Mouse (Mus musculus) neural tube, embryonic 12.5 days (tissue): ENCODE data around the gene Col15a1. TPM values are rescaled to one million over a fixed set of nuclear protein-coding genes. Genes with fewer than 3 reads are reported as not detected.
A peak's percentile ranks its signal among the peaks of the same experiment; 100 is the strongest.

ENCODE experiments used
- ATAC-seq: fragments of 200-750 bp; cut with Nextera tagmentation; 2 replicates; pipeline ENCODE4 v1.8.0; 2017; ENCODE audit warnings: low read depth, mild to moderate bottlenecking, moderate TSS enrichment, moderate library complexity; ENCODE audit not compliant: low FRiP score
- H3K27ac ChIP-seq: fragments of 300-500 bp; sonication (generic); 2 replicates; pipeline ENCODE4 v1.5.1; 2016
- H3K27me3 ChIP-seq: fragments of 300-500 bp; sonication (generic); replicated peaks from 2 replicates; pipeline ENCODE4 v1.6.1; 2016; ENCODE audit warnings: mild to moderate bottlenecking
- H3K36me3 ChIP-seq: fragments of 300-500 bp; sonication (generic); 2 replicates; pipeline ENCODE4 v1.6.1; 2016; ENCODE audit warnings: mild to moderate bottlenecking
- H3K4me1 ChIP-seq: fragments of 300-500 bp; sonication (generic); 2 replicates; pipeline ENCODE4 v1.6.1; 2016
- H3K4me2 ChIP-seq: fragments of 300-500 bp; sonication (generic); replicated peaks from 2 replicates; pipeline ENCODE4 v1.6.1; 2016; ENCODE audit warnings: mild to moderate bottlenecking
- H3K4me3 ChIP-seq: fragments of 300-500 bp; sonication (generic); 2 replicates; pipeline ENCODE4 v1.5.1; 2016
- H3K9ac ChIP-seq: fragments of 300-500 bp; sonication (generic); 2 replicates; pipeline ENCODE4 v1.6.1; 2016; ENCODE audit warnings: mild to moderate bottlenecking
- H3K9me3 ChIP-seq: fragments of 300-500 bp; sonication (generic); 2 replicates; pipeline ENCODE4 v1.6.1; 2016; ENCODE audit warnings: mild to moderate bottlenecking
- WGBS: fragments of 180-500 bp; shearing (Covaris S2); methylation state at CpG from one replicate; pipeline ENCODE4 v1.1.7; 2016; 5-methylcytosine and 5-hydroxymethylcytosine counted together
- polyA plus RNA-seq: library from polyadenylated mRNA; unstranded; fragments of >200 nt; fragmentation: Nextera tagmentation; extraction: Ambion mirVana; gene quantifications from 2 replicates; pipeline ENCODE4 v1.2.1, GENCODE M21; 2016

Col15a1 gene
- polyA plus RNA-seq, 1 experiment from 2014 or later = 5.6 TPM

GRCm38 (mm10) chr4:47208421-47208991, 545 bp downstream of the Col15a1 start:
- WGBS = 3% methylated on average over 40 of the region's 40 CpGs
- no peaks in the 10 kb centered on the region for H3K9me3 ChIP-seq
- peak; percentile 33; the same call in 1 of the 2 replicates for ATAC-seq
- H3K27ac ChIP-seq = no peak overlapping the region
- peak overlapping the region; percentile 82 for H3K4me2 ChIP-seq
- peaks cover 10% of the 10 kb centered on the region; the same call in 1 of the 2 replicates for H3K4me1 ChIP-seq
- no peaks in the 10 kb centered on the region for H3K36me3 ChIP-seq
- H3K27me3 ChIP-seq = peaks cover 46% of the 10 kb centered on the region
- H3K4me3 ChIP-seq = peak overlapping the region; percentile 46
- peak overlapping the region; percentile 55 for H3K9ac ChIP-seq

GRCm38 (mm10) chr4:47209466-47209865, 1.5 kb downstream of the Col15a1 start:
- 0 out of 2 replicates have a peak overlapping the region, but pooled peaks have one; percentile 7 for H3K4me2 ChIP-seq
- no peaks in the 10 kb centered on the region for H3K9me3 ChIP-seq
- peaks cover 10% of the 10 kb centered on the region; the same call in 1 of the 2 replicates for H3K4me1 ChIP-seq
- no peak overlapping the region for H3K4me3 ChIP-seq
- peaks cover 42% of the 10 kb centered on the region for H3K27me3 ChIP-seq
- 81% methylated on average over 7 of the region's 7 CpGs for WGBS
- ATAC-seq = no peak
- no peak overlapping the region for H3K27ac ChIP-seq
- H3K9ac ChIP-seq = no peak overlapping the region
- H3K36me3 ChIP-seq = no peaks in the 10 kb centered on the region

GRCm38 (mm10) chr4:47218828-47219227, 10.9 kb downstream of the Col15a1 start:
- Histone ChIP-seq H3K27me3 (no peaks in the 10 kb centered on the region), H3K4me1 (no peaks in the 10 kb centered on the region), H3K9me3 (no peaks in the 10 kb centered on the region), H3K4me2 (no peak overlapping the region), H3K4me3 (no peak overlapping the region), H3K36me3 (no peaks in the 10 kb centered on the region), H3K27ac (no peak overlapping the region), H3K9ac (no peak overlapping the region)
- 92% methylated on average over 1 of the region's 1 CpGs for WGBS
- no peak for ATAC-seq

- 90% methylated on average over 10 of the region's 10 CpGs for WGBS
- H3K9ac ChIP-seq = no peak overlapping the region
Measured at GRCm38 (mm10) chr4:47219393-47219792, 11.4 kb downstream of the Col15a1 start.

GRCm38 (mm10) chr4:47220544-47220943, 12.6 kb downstream of the Col15a1 start:
- Histone ChIP-seq H3K27ac (no peak overlapping the region), H3K27me3 (no peaks in the 10 kb centered on the region), H3K4me2 (no peak overlapping the region), H3K9me3 (no peaks in the 10 kb centered on the region), H3K4me3 (no peak overlapping the region), H3K4me1 (no peaks in the 10 kb centered on the region), H3K36me3 (no peaks in the 10 kb centered on the region), H3K9ac (no peak overlapping the region)
- no peak for ATAC-seq
- 85% methylated on average over 3 of the region's 3 CpGs for WGBS

More at GRCm38 (mm10) chr4:47219393-47219792, 11.4 kb downstream of the Col15a1 start:
- Histone ChIP-seq H3K4me2 (no peak overlapping the region), H3K9me3 (no peaks in the 10 kb centered on the region), H3K36me3 (no peaks in the 10 kb centered on the region), H3K4me3 (no peak overlapping the region), H3K27me3 (no peaks in the 10 kb centered on the region), H3K27ac (no peak overlapping the region), H3K4me1 (no peaks in the 10 kb centered on the region)
- no peak for ATAC-seq

GRCm38 (mm10) chr4:47222146-47222545, 14.2 kb downstream of the Col15a1 start:
- Histone ChIP-seq H3K4me3 (no peak overlapping the region), H3K27me3 (no peaks in the 10 kb centered on the region), H3K9me3 (no peaks in the 10 kb centered on the region), H3K4me2 (no peak overlapping the region), H3K36me3 (no peaks in the 10 kb centered on the region), H3K4me1 (no peaks in the 10 kb centered on the region), H3K9ac (no peak overlapping the region), H3K27ac (no peak overlapping the region)
- WGBS = 85% methylated on average over 3 of the region's 3 CpGs
- ATAC-seq = no peak

GRCm38 (mm10) chr4:47225920-47226319, 18.0 kb downstream of the Col15a1 start:
- no peak for ATAC-seq
- Histone ChIP-seq H3K4me3 (no peak overlapping the region), H3K9me3 (no peaks in the 10 kb centered on the region), H3K4me2 (no peak overlapping the region), H3K4me1 (no peaks in the 10 kb centered on the region), H3K9ac (no peak overlapping the region), H3K27me3 (no peaks in the 10 kb centered on the region), H3K27ac (no peak overlapping the region), H3K36me3 (no peaks in the 10 kb centered on the region)
- WGBS = 84% methylated on average over 6 of the region's 6 CpGs

- Histone ChIP-seq H3K4me3 (no peak overlapping the region), H3K27ac (no peak overlapping the region), H3K27me3 (no peaks in the 10 kb centered on the region), H3K4me2 (no peak overlapping the region), H3K9me3 (no peaks in the 10 kb centered on the region), H3K36me3 (no peaks in the 10 kb centered on the region), H3K9ac (no peak overlapping the region), H3K4me1 (no peaks in the 10 kb centered on the region)
- WGBS = 76% methylated on average over 4 of the region's 4 CpGs
- ATAC-seq = no peak
Measured at GRCm38 (mm10) chr4:47227101-47227500, 19.1 kb downstream of the Col15a1 start.

- H3K36me3 ChIP-seq = no peaks in the 10 kb centered on the region
- no peak overlapping the region for H3K27ac ChIP-seq
- H3K4me1 ChIP-seq = no peaks in the 10 kb centered on the region
- WGBS = 79% methylated on average over 6 of the region's 6 CpGs
- H3K9ac ChIP-seq = no peak overlapping the region
- H3K9me3 ChIP-seq = no peaks in the 10 kb centered on the region
- H3K4me3 ChIP-seq = no peak overlapping the region
- no peak for ATAC-seq
- H3K4me2 ChIP-seq = no peak overlapping the region
- H3K27me3 ChIP-seq = no peaks in the 10 kb centered on the region
Measured at GRCm38 (mm10) chr4:47227756-47228155, 19.8 kb downstream of the Col15a1 start.

GRCm38 (mm10) chr4:47228945-47229344, 21.0 kb downstream of the Col15a1 start:
- no peaks in the 10 kb centered on the region for H3K4me1 ChIP-seq
- ATAC-seq = no peak
- H3K4me2 ChIP-seq = no peak overlapping the region
- H3K9me3 ChIP-seq = no peaks in the 10 kb centered on the region
- no peak overlapping the region for H3K4me3 ChIP-seq
- no peak overlapping the region for H3K9ac ChIP-seq
- no peak overlapping the region for H3K27ac ChIP-seq
- WGBS = 87% methylated on average over 5 of the region's 5 CpGs
- H3K36me3 ChIP-seq = no peaks in the 10 kb centered on the region
- no peaks in the 10 kb centered on the region for H3K27me3 ChIP-seq

GRCm38 (mm10) chr4:47230498-47230897, 22.5 kb downstream of the Col15a1 start:
- ATAC-seq = no peak
- Histone ChIP-seq H3K27me3 (no peaks in the 10 kb centered on the region), H3K4me2 (no peak overlapping the region), H3K4me3 (no peak overlapping the region), H3K27ac (no peak overlapping the region), H3K36me3 (no peaks in the 10 kb centered on the region), H3K4me1 (peaks cover 8% of the 10 kb centered on the region), H3K9ac (no peak overlapping the region), H3K9me3 (no peaks in the 10 kb centered on the region)
- 95% methylated on average over 7 of the region's 7 CpGs for WGBS

GRCm38 (mm10) chr4:47231322-47231721, 23.4 kb downstream of the Col15a1 start:
- Histone ChIP-seq H3K9ac (no peak overlapping the region), H3K4me2 (no peak overlapping the region), H3K27me3 (no peaks in the 10 kb centered on the region), H3K27ac (no peak overlapping the region), H3K4me3 (no peak overlapping the region), H3K4me1 (peaks cover 9% of the 10 kb centered on the region), H3K36me3 (no peaks in the 10 kb centered on the region), H3K9me3 (no peaks in the 10 kb centered on the region)
- WGBS = 83% methylated on average over 6 of the region's 6 CpGs
- no peak for ATAC-seq

- Histone ChIP-seq H3K4me1 (peaks cover 12% of the 10 kb centered on the region), H3K4me3 (no peak overlapping the region), H3K27me3 (no peaks in the 10 kb centered on the region), H3K9me3 (no peaks in the 10 kb centered on the region), H3K9ac (no peak overlapping the region), H3K27ac (no peak overlapping the region), H3K4me2 (no peak overlapping the region), H3K36me3 (no peaks in the 10 kb centered on the region)
- 79% methylated on average over 14 of the region's 14 CpGs for WGBS
- no peak for ATAC-seq
Measured at GRCm38 (mm10) chr4:47233192-47233835, 25.4 kb downstream of the Col15a1 start.
